Mouse (Mus musculus) myocyte (in vitro differentiated cells): ENCODE results near the gene Atf4. TPM values are rescaled to one million over a fixed set of nuclear protein-coding genes. Genes with fewer than 3 reads are reported as not detected.

Experiments
- H3K27me3 ChIP-seq: one replicate; pipeline ENCODE4 v1.6.1; 2011; ENCODE audit not compliant: control insufficient read depth, insufficient read depth, insufficient read length
- H3K36me3 ChIP-seq: one replicate; pipeline ENCODE4 v1.6.1; 2011; ENCODE audit not compliant: control insufficient read depth, insufficient read depth
- H3K4me2 ChIP-seq: one replicate; pipeline ENCODE4 v1.6.1; 2011; ENCODE audit warnings: low read depth, control low read depth
- H3K4me3 ChIP-seq: one replicate; pipeline ENCODE4 v1.5.1; 2011; ENCODE audit warnings: mild to moderate bottlenecking, control low read depth, moderate library complexity
- H3K79me2 ChIP-seq: one replicate; pipeline ENCODE4 v1.6.1; 2011; ENCODE audit not compliant: control insufficient read depth, insufficient read depth
- H3ac ChIP-seq: one replicate; pipeline ENCODE4 v1.6.1; 2011; ENCODE audit not compliant: control insufficient read depth, insufficient read length
- CEBPB ChIP-seq: IDR thresholded peaks from 2 replicates; pipeline ENCODE4 v1.6.1; 2011; ENCODE audit warnings: mild to moderate bottlenecking, moderate library complexity; ENCODE audit not compliant: poor library complexity, insufficient read depth, severe bottlenecking
- E2F4 ChIP-seq: IDR thresholded peaks from one replicate; pipeline ENCODE4 v1.6.1; 2011; ENCODE audit warnings: mild to moderate bottlenecking, control low read depth, moderate library complexity; ENCODE audit not compliant: insufficient read depth
- MAX ChIP-seq: IDR thresholded peaks from one replicate; pipeline ENCODE4 v1.6.1; 2011; ENCODE audit warnings: low read depth, mild to moderate bottlenecking, control low read depth
- MYOD1 ChIP-seq, 3 experiments: IDR thresholded peaks; one replicate each; pipeline ENCODE4 v1.6.1; 2011; ENCODE audit warnings: control low read depth in 2 of 3, low read depth in 2 of 3, mild to moderate bottlenecking in 2 of 3, moderate library complexity in 1 of 3; ENCODE audit not compliant: insufficient read length in 2 of 3, control insufficient read depth in 1 of 3
- MYOG ChIP-seq, 3 experiments: IDR thresholded peaks; one replicate each; pipeline ENCODE4 v1.6.1; 2011; ENCODE audit warnings: control low read depth in 2 of 3, low read depth in 2 of 3, mild to moderate bottlenecking in 2 of 3; ENCODE audit not compliant: insufficient read length in 2 of 3, control insufficient read depth in 1 of 3, insufficient read depth in 1 of 3
- POLR2A ChIP-seq: IDR thresholded peaks from one replicate; pipeline ENCODE4 v1.6.1; 2011; ENCODE audit warnings: low read depth, mild to moderate bottlenecking, control low read depth, moderate library complexity; ENCODE audit not compliant: insufficient read length
- POLR2AphosphoS2 ChIP-seq: IDR thresholded peaks from one replicate; pipeline ENCODE4 v1.6.1; 2011; ENCODE audit warnings: low read depth, control low read depth; ENCODE audit not compliant: insufficient read length
- REST ChIP-seq: IDR thresholded peaks from one replicate; pipeline ENCODE4 v1.6.1; 2011; ENCODE audit warnings: mild to moderate bottlenecking, control low read depth, moderate library complexity; ENCODE audit not compliant: insufficient read depth, insufficient read length
- SRF ChIP-seq: IDR thresholded peaks from one replicate; pipeline ENCODE4 v1.6.1; 2011; ENCODE audit warnings: low read depth; ENCODE audit not compliant: control insufficient read depth, insufficient read length
- TCF12 ChIP-seq: IDR thresholded peaks from one replicate; pipeline ENCODE4 v1.6.1; 2011; ENCODE audit warnings: mild to moderate bottlenecking, control low read depth; ENCODE audit not compliant: poor library complexity, insufficient read depth, severe bottlenecking
- TCF3 ChIP-seq: IDR thresholded peaks from one replicate; pipeline ENCODE4 v1.6.1; 2011; ENCODE audit warnings: low read depth, control low read depth; ENCODE audit not compliant: insufficient read length
- USF1 ChIP-seq: IDR thresholded peaks from one replicate; pipeline ENCODE4 v1.6.1; 2011; ENCODE audit warnings: low read depth, mild to moderate bottlenecking, control low read depth, moderate library complexity
- polyA plus RNA-seq: library from polyadenylated mRNA; unstranded; fragments of >200 nt; fragmentation: generic; extraction: Trizol; gene quantifications from one replicate; pipeline ENCODE4 v1.2.1, GENCODE M21; 2012; ENCODE audit warnings: missing spikeins

The Atf4 gene
- polyA plus RNA-seq, 1 experiment, result 1,038 TPM

DNA sequence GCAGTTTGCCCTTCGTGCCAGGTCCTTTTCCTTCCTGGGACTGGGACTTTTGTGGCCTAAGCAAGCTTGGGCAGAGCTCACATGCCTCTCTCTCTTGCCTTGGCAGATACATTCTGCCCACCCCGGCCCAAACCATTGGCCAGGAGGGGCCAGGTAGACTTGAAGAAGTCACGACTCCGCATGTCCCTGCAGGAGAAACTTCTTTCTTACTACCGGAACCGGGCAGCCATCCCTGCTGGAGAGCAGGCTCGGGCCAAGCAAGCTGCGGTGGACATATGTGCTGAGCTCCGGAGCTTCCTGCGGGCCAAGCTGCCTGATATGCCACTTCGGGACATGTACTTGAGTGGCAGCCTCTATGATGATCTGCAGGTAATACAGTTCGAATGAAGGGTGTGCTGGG lies 6.8 kb upstream of the Atf4 start:
- TF ChIP-seq REST, result no peak
- no peak for TF ChIP-seq MAX
- no peak for TF ChIP-seq MYOD1 (IDR thresholded peaks at IDR 0.05; ENCODE audit: control insufficient read depth in 1 of 3, insufficient read length in 2 of 3, low read depth in 2 of 3)
- Histone ChIP-seq H3K36me3 (peaks cover 87% of the 10 kb centered on the region), H3K4me3 (no peak overlapping the region), H3ac (no peak overlapping the region), H3K79me2 (peaks cover 8% of the 10 kb centered on the region), H3K4me2 (no peak overlapping the region), H3K27me3 (no peaks in the 10 kb centered on the region)

GRCm38 (mm10) chr15:80248596-80248995 lies 6.4 kb upstream of the Atf4 start:
- Histone ChIP-seq H3K36me3 (peaks cover 83% of the 10 kb centered on the region), H3K4me2 (no peak overlapping the region), H3K27me3 (no peaks in the 10 kb centered on the region), H3ac (no peak overlapping the region), H3K79me2 (peaks cover 4% of the 10 kb centered on the region), H3K4me3 (no peak overlapping the region)
- TF ChIP-seq TCF3 (no peak), MYOD1 (IDR thresholded peaks at IDR 0.05; ENCODE audit: control insufficient read depth in 1 of 3, insufficient read length in 2 of 3, low read depth in 2 of 3) (peak in 1 of 3 experiments; percentile 1), CEBPB (no peak), POLR2A (no peak), SRF (no peak)

- Histone ChIP-seq H3ac (no peak overlapping the region), H3K4me2 (no peak overlapping the region), H3K4me3 (no peak overlapping the region), H3K27me3 (no peaks in the 10 kb centered on the region), H3K79me2 (peaks cover 4% of the 10 kb centered on the region), H3K36me3 (peaks cover 73% of the 10 kb centered on the region)
- TF ChIP-seq USF1 (no peak), E2F4 (no peak), POLR2A (no peak), TCF3 (no peak), TCF12 (no peak), MYOG (IDR thresholded peaks at IDR 0.05; ENCODE audit: control insufficient read depth in 1 of 3, insufficient read depth in 1 of 3, insufficient read length in 2 of 3, low read depth in 2 of 3) (no peak), REST (no peak), CEBPB (no peak), POLR2AphosphoS2 (no peak), SRF (no peak), MAX (no peak), MYOD1 (IDR thresholded peaks at IDR 0.05; ENCODE audit: control insufficient read depth in 1 of 3, insufficient read length in 2 of 3, low read depth in 2 of 3) (no peak)
Observed at GRCm38 (mm10) chr15:80249672-80250071, 5.3 kb upstream of the Atf4 start.

GRCm38 (mm10) chr15:80250586-80250985 lies 4.4 kb upstream of the Atf4 start:
- no peak for TF ChIP-seq USF1
- Histone ChIP-seq H3K4me2 (no peak overlapping the region), H3K36me3 (peaks cover 66% of the 10 kb centered on the region), H3K27me3 (no peaks in the 10 kb centered on the region), H3K79me2 (peaks cover under 1% of the 10 kb centered on the region), H3K4me3 (no peak overlapping the region), H3ac (no peak overlapping the region)

DNA sequence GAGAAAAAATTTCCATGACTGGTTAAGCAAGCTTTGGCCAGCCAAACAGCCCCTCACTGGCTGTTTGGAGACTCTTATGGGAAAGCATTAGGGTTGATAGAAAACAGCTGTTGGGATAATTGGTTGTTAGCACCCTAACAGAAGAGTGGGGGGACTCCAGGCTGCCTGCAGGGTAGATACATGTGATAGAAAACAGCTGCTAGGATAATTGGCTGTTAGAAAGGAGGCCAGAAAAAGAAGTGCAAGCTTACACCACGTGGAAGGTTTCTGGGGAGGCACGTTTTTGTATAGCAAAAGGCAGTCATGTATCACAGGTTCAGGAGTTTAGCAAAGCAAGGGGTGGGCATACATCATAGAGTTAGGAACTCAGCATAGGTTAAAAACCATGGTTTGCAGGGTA lies 1.5 kb upstream of the Atf4 start:
- Histone ChIP-seq H3K79me2 (peaks cover 17% of the 10 kb centered on the region), H3K4me2 (peak overlapping the region; percentile 86), H3K4me3 (no peak overlapping the region), H3K36me3 (peaks cover 55% of the 10 kb centered on the region), H3ac (no peak overlapping the region), H3K27me3 (no peaks in the 10 kb centered on the region)
- TF ChIP-seq MYOD1 (IDR thresholded peaks at IDR 0.05; ENCODE audit: control insufficient read depth in 1 of 3, insufficient read length in 2 of 3, low read depth in 2 of 3) (no peak), POLR2A (no peak), SRF (no peak), MYOG (IDR thresholded peaks at IDR 0.05; ENCODE audit: control insufficient read depth in 1 of 3, insufficient read depth in 1 of 3, insufficient read length in 2 of 3, low read depth in 2 of 3) (no peak), CEBPB (no peak), E2F4 (no peak), MAX (no peak), TCF3 (no peak), USF1 (no peak), TCF12 (no peak), REST (no peak), POLR2AphosphoS2 (no peak)
